Mouse (Mus musculus) neural tube, embryonic 12.5 days (tissue): ENCODE measurements at regions not wholly inside any gene's neighbourhood (a gene's known extent, or its start where the extent isn't known, plus 50 kb on each side); places are given as distances from the start of the nearest gene placed in this dataset.

Source experiments
- ATAC-seq: fragments of 200-750 bp; cut with Nextera tagmentation; 2 replicates; pipeline ENCODE4 v1.8.0; 2017; ENCODE audit warnings: low read depth, mild to moderate bottlenecking, moderate TSS enrichment, moderate library complexity; ENCODE audit not compliant: low FRiP score
- H3K27ac ChIP-seq: fragments of 300-500 bp; sonication (generic); 2 replicates; pipeline ENCODE4 v1.5.1; 2016
- H3K27me3 ChIP-seq: fragments of 300-500 bp; sonication (generic); replicated peaks from 2 replicates; pipeline ENCODE4 v1.6.1; 2016; ENCODE audit warnings: mild to moderate bottlenecking
- H3K36me3 ChIP-seq: fragments of 300-500 bp; sonication (generic); 2 replicates; pipeline ENCODE4 v1.6.1; 2016; ENCODE audit warnings: mild to moderate bottlenecking
- H3K4me1 ChIP-seq: fragments of 300-500 bp; sonication (generic); 2 replicates; pipeline ENCODE4 v1.6.1; 2016
- H3K4me2 ChIP-seq: fragments of 300-500 bp; sonication (generic); replicated peaks from 2 replicates; pipeline ENCODE4 v1.6.1; 2016; ENCODE audit warnings: mild to moderate bottlenecking
- H3K4me3 ChIP-seq: fragments of 300-500 bp; sonication (generic); 2 replicates; pipeline ENCODE4 v1.5.1; 2016
- H3K9ac ChIP-seq: fragments of 300-500 bp; sonication (generic); 2 replicates; pipeline ENCODE4 v1.6.1; 2016; ENCODE audit warnings: mild to moderate bottlenecking
- H3K9me3 ChIP-seq: fragments of 300-500 bp; sonication (generic); 2 replicates; pipeline ENCODE4 v1.6.1; 2016; ENCODE audit warnings: mild to moderate bottlenecking
- WGBS: fragments of 180-500 bp; shearing (Covaris S2); methylation state at CpG from one replicate; pipeline ENCODE4 v1.1.7; 2016; 5-methylcytosine and 5-hydroxymethylcytosine counted together

GRCm38 (mm10) chr5:60061178-60061577 lies 1747.4 kb upstream of the G6pd2 start:
- no peak overlapping the region for H3K27ac ChIP-seq
- 61% methylated on average over 6 of the region's 6 CpGs for WGBS
- no peak overlapping the region for H3K4me3 ChIP-seq
- no peaks in the 10 kb centered on the region for H3K36me3 ChIP-seq
- ATAC-seq, result no peak; the same call in 1 of the 2 replicates
- H3K4me2 ChIP-seq, result no peak overlapping the region
- H3K4me1 ChIP-seq, result no peaks in the 10 kb centered on the region
- no peak overlapping the region for H3K9ac ChIP-seq
- no peaks in the 10 kb centered on the region for H3K27me3 ChIP-seq
- H3K9me3 ChIP-seq, result no peaks in the 10 kb centered on the region
